Mouse (Mus musculus) heart, postnatal 0 days (tissue): Measurements from ENCODE around the gene Epp13. TPM values are rescaled to one million over a fixed set of nuclear protein-coding genes. Genes with fewer than 3 reads are reported as not detected.
"Not testable (repeated sequence)": the region's sequence is repeated elsewhere in the genome, so short reads cannot be mapped to it uniquely, and the experiment has no call there.

Source experiments
- ATAC-seq: fragments of 200-750 bp; cut with Nextera tagmentation; 2 replicates; pipeline ENCODE4 v1.8.0; 2017; ENCODE audit warnings: low read depth, moderate number of reproducible peaks, moderate library complexity; ENCODE audit not compliant: insufficient read depth
- DNase-seq: peaks from one replicate; pipeline ENCODE4 v3.0.0-alpha.2; 2016; ENCODE audit warnings: low spot score
- H3K27ac ChIP-seq: fragments of 300-500 bp; sonication (generic); 2 replicates; pipeline ENCODE4 v1.5.1; 2014; ENCODE audit warnings: low read depth, mild to moderate bottlenecking
- H3K27me3 ChIP-seq: fragments of 300-500 bp; sonication (generic); 2 replicates; pipeline ENCODE4 v1.6.1; 2014; ENCODE audit warnings: low read length, mixed read lengths; ENCODE audit not compliant: control insufficient read depth, insufficient read depth
- H3K36me3 ChIP-seq: fragments of 300-500 bp; sonication (generic); replicated peaks from 2 replicates; pipeline ENCODE4 v1.6.1; 2014; ENCODE audit warnings: low read length, mixed read lengths; ENCODE audit not compliant: control insufficient read depth, insufficient read depth
- H3K4me1 ChIP-seq: fragments of 300-500 bp; sonication (generic); 2 replicates; pipeline ENCODE4 v1.6.1; 2014; ENCODE audit warnings: antibody characterized with exemption; ENCODE audit not compliant: control insufficient read depth, insufficient read depth
- H3K4me2 ChIP-seq: fragments of 300-500 bp; sonication (generic); 2 replicates; pipeline ENCODE4 v1.6.1; 2014; ENCODE audit warnings: low read depth, mild to moderate bottlenecking, low read length, moderate library complexity
- H3K4me3 ChIP-seq: fragments of 300-500 bp; sonication (generic); 2 replicates; pipeline ENCODE4 v1.5.1; 2014; ENCODE audit warnings: low read depth, low read length
- H3K9ac ChIP-seq: fragments of 300-500 bp; sonication (generic); replicated peaks from 2 replicates; pipeline ENCODE4 v1.6.1; 2014; ENCODE audit warnings: low read depth, low read length, mixed read lengths
- H3K9me3 ChIP-seq: fragments of 300-500 bp; sonication (generic); replicated peaks from 2 replicates; pipeline ENCODE4 v1.6.1; 2016; ENCODE audit warnings: low read length; ENCODE audit not compliant: control insufficient read depth
- CTCF ChIP-seq: IDR thresholded peaks from 2 replicates; pipeline ENCODE4 v1.5.1; 2016; ENCODE audit warnings: antibody characterized with exemption, control low read depth, low read depth
- EP300 ChIP-seq: IDR thresholded peaks from 2 replicates; pipeline ENCODE4 v1.6.1; 2016; ENCODE audit warnings: antibody characterized with exemption, low read depth
- WGBS: fragments of 180-500 bp; shearing (Covaris S2); extraction: QIAGEN DNeasy Blood & Tissue Kit; methylation state at CpG from one replicate; pipeline ENCODE4 v1.1.7; 2014; 5-methylcytosine and 5-hydroxymethylcytosine counted together
- polyA plus RNA-seq: library from polyadenylated mRNA; unstranded; fragments of >200 nt; fragmentation: Nextera tagmentation; extraction: Ambion mirVana; gene quantifications from 2 replicates; pipeline ENCODE4 v1.2.1, GENCODE M21; 2015
- total RNA-seq: library from RNA; depleted of rRNA; stranded (reverse); fragments of >200 nt; gene quantifications from 2 replicates; pipeline ENCODE4 v1.2.3, GENCODE M21; 2014; ENCODE audit warnings: low replicate concordance

Gene Epp13
- total and polyA plus RNA-seq, 2 experiments from 2014 or later, result not detected

GRCm38 (mm10) chr7:6258232-6259220, 6.0 kb downstream of the Epp13 start:
- TF ChIP-seq CTCF (no peak), EP300 (no peak)
- no peaks in the 10 kb centered on the region for H3K36me3 ChIP-seq
- H3K27me3 ChIP-seq, result no peaks in the 10 kb centered on the region
- no peak overlapping the region for H3K9ac ChIP-seq
- no peaks in the 10 kb centered on the region for H3K9me3 ChIP-seq
- DNase-seq (no peak), ATAC-seq (no peak)
- no peaks in the 10 kb centered on the region for H3K4me1 ChIP-seq
- no peak overlapping the region for H3K27ac ChIP-seq
- 42% methylated on average over 16 of the region's 16 CpGs for WGBS
- no peak overlapping the region for H3K4me3 ChIP-seq
- H3K4me2 ChIP-seq, result no peak overlapping the region

DNA sequence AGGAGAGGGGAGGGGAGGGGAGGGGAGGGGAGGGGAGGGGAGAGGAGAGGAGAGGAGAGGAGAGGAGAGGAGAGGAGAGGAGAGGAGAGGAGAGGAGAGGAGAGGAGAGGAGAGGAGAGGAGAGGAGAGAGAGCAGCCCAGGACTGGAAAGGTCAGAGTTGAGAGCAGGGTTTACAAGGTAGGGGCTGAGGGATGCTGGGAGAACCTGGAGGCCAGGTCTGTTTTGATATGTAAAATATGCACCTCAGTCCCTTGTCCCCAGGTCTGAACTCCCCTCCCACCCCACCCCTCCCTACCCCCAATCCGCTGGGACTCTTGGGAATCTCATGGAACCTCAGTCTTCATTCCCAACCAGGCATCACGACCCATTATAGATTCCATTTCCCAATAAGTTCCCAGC, 7.5 kb downstream of the Epp13 start:
- 23% methylated on average over 2 of the region's 2 CpGs for WGBS
- not testable (repeated sequence) for H3K9ac ChIP-seq, H3K9me3 ChIP-seq, H3K4me3 ChIP-seq, H3K4me1 ChIP-seq, ATAC-seq, H3K4me2 ChIP-seq, H3K27ac ChIP-seq, DNase-seq, H3K27me3 ChIP-seq, H3K36me3 ChIP-seq

GRCm38 (mm10) chr7:6262120-6262519, 9.6 kb downstream of the Epp13 start:
- Histone ChIP-seq H3K36me3 (no peaks in the 10 kb centered on the region), H3K4me1 (no peaks in the 10 kb centered on the region), H3K9me3 (no peaks in the 10 kb centered on the region), H3K27me3 (no peaks in the 10 kb centered on the region), H3K4me2 (no peak overlapping the region), H3K27ac (no peak overlapping the region), H3K9ac (no peak overlapping the region), H3K4me3 (no peak overlapping the region)
- 62% methylated on average over 3 of the region's 3 CpGs for WGBS
- TF ChIP-seq CTCF, result no peak
- no peak for TF ChIP-seq EP300
- DNase-seq (no peak), ATAC-seq (no peak)

GRCm38 (mm10) chr7:6262984-6263383, 10.5 kb downstream of the Epp13 start:
- no peaks in the 10 kb centered on the region for H3K4me1 ChIP-seq
- DNase-seq (no peak), ATAC-seq (no peak)
- H3K36me3 ChIP-seq, result no peaks in the 10 kb centered on the region
- H3K4me3 ChIP-seq, result no peak overlapping the region
- no peaks in the 10 kb centered on the region for H3K9me3 ChIP-seq
- TF ChIP-seq CTCF, result no peak
- no peak overlapping the region for H3K27ac ChIP-seq
- H3K27me3 ChIP-seq, result no peaks in the 10 kb centered on the region
- WGBS, result 65% methylated on average over 4 of the region's 4 CpGs
- H3K4me2 ChIP-seq, result no peak overlapping the region
- no peak overlapping the region for H3K9ac ChIP-seq

DNA sequence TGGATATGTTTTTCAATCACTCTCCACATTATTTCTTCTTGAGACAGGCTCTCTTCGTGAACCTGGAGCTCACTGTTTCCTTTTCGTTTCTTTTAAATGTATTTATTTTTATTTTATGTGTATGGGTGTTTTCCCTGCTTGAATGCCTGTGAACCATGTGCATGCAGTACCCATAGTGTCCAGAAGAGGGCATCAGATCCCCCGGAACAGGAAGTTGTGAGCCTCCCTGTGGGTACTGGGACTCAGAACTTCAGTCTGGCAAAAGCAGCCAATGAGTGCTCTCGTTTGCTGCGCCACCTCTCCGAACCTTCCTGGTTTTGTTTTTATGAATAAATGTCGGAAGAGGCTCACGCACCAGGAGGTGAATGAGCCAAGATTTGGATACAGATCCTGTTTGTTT, 13.2 kb downstream of the Epp13 start:
- Histone ChIP-seq H3K9me3 (no peaks in the 10 kb centered on the region), H3K9ac (no peak overlapping the region), H3K4me3 (no peak overlapping the region), H3K4me2 (no peak overlapping the region), H3K4me1 (no peaks in the 10 kb centered on the region), H3K36me3 (no peaks in the 10 kb centered on the region), H3K27me3 (no peaks in the 10 kb centered on the region), H3K27ac (no peak overlapping the region)
- WGBS, result 58% methylated on average over 8 of the region's 8 CpGs
- TF ChIP-seq CTCF (peak; percentile 33), EP300 (no peak)
- ATAC-seq (no peak), DNase-seq (no peak)

GRCm38 (mm10) chr7:6277906-6278305, 25.4 kb downstream of the Epp13 start:
- Histone ChIP-seq H3K27ac (no peak overlapping the region), H3K9ac (no peak overlapping the region), H3K4me2 (no peak overlapping the region), H3K4me3 (no peak overlapping the region), H3K4me1 (no peaks in the 10 kb centered on the region), H3K27me3 (no peaks in the 10 kb centered on the region), H3K36me3 (no peaks in the 10 kb centered on the region), H3K9me3 (no peaks in the 10 kb centered on the region)
- WGBS, result 28% methylated on average over 3 of the region's 3 CpGs
- TF ChIP-seq EP300 (no peak), CTCF (no peak)
- ATAC-seq, result no peak
- DNase-seq, result no peak
